Mouse (Mus musculus): Measurements from ENCODE around the gene Smc5. TPM values are rescaled to one million over a fixed set of nuclear protein-coding genes. Genes with fewer than 3 reads are reported as not detected.

Smc5 gene
- polyA plus RNA-seq, 1 experiment, result 9.6 TPM

GRCm38 (mm10) chr19:23189744-23190143 lies 84.0 kb downstream of the Smc5 start:
- DNase-seq (ENCODE audit: low read depth), result no peak

- DNase-seq (ENCODE audit: low read depth), result no peak
Observed at GRCm38 (mm10) chr19:23188986-23189385, 84.7 kb downstream of the Smc5 start.

- no peak for DNase-seq (ENCODE audit: low read depth)
Observed at GRCm38 (mm10) chr19:23187732-23188131, 86.0 kb downstream of the Smc5 start.

GRCm38 (mm10) chr19:23184068-23184467 lies 89.6 kb downstream of the Smc5 start:
- no peak for DNase-seq (ENCODE audit: low read depth)

- DNase-seq (ENCODE audit: low read depth), result no peak
Observed at GRCm38 (mm10) chr19:23183493-23183892, 90.2 kb downstream of the Smc5 start.

GRCm38 (mm10) chr19:23178533-23178932 lies 95.2 kb downstream of the Smc5 start:
- no peak for DNase-seq (ENCODE audit: low read depth)

GRCm38 (mm10) chr19:23175511-23175910 lies 98.2 kb downstream of the Smc5 start:
- no peak for DNase-seq (ENCODE audit: low read depth)

GRCm38 (mm10) chr19:23175090-23175489 lies 98.6 kb downstream of the Smc5 start:
- no peak for DNase-seq (ENCODE audit: low read depth)

GRCm38 (mm10) chr19:23171136-23171535 lies 102.6 kb downstream of the Smc5 start:
- DNase-seq (ENCODE audit: low read depth), result no peak

GRCm38 (mm10) chr19:23170476-23170875 lies 103.2 kb downstream of the Smc5 start:
- DNase-seq (ENCODE audit: low read depth), result no peak

GRCm38 (mm10) chr19:23169659-23170050 lies 104.0 kb downstream of the Smc5 start:
- DNase-seq (ENCODE audit: low read depth), result no peak

- DNase-seq (ENCODE audit: low read depth), result no peak
Observed at GRCm38 (mm10) chr19:23168899-23169658, 104.6 kb downstream of the Smc5 start.

GRCm38 (mm10) chr19:23166550-23167284 lies 107.0 kb downstream of the Smc5 start:
- no peak for DNase-seq (ENCODE audit: low read depth)

- no peak for DNase-seq (ENCODE audit: low read depth)
Observed at GRCm38 (mm10) chr19:23164651-23165240, 109.0 kb downstream of the Smc5 start.

GRCm38 (mm10) chr19:23163361-23163760 lies 110.3 kb downstream of the Smc5 start:
- no peak for DNase-seq (ENCODE audit: low read depth)

GRCm38 (mm10) chr19:23162877-23163276 lies 110.8 kb downstream of the Smc5 start:
- no peak for DNase-seq (ENCODE audit: low read depth)

- DNase-seq (ENCODE audit: low read depth), result no peak
Observed at GRCm38 (mm10) chr19:23162387-23162809, 111.3 kb downstream of the Smc5 start.

GRCm38 (mm10) chr19:23159780-23160395 lies 113.8 kb downstream of the Smc5 start:
- DNase-seq (ENCODE audit: low read depth), result no peak

Measured in gonadal fat pad, adult 2 months (tissue).